Mouse (Mus musculus) urinary bladder, postnatal 4 days (tissue): Measurements from ENCODE around the gene Pola2.
A peak's percentile ranks its signal among the peaks of the same experiment; 100 is the strongest.

Experiments
- DNase-seq, 2 experiments: peaks; one replicate each; pipeline ENCODE4 v3.0.0; 2021 to 2022; ENCODE audit warnings: low spot score in 2 of 2

Gene Pola2

DNA sequence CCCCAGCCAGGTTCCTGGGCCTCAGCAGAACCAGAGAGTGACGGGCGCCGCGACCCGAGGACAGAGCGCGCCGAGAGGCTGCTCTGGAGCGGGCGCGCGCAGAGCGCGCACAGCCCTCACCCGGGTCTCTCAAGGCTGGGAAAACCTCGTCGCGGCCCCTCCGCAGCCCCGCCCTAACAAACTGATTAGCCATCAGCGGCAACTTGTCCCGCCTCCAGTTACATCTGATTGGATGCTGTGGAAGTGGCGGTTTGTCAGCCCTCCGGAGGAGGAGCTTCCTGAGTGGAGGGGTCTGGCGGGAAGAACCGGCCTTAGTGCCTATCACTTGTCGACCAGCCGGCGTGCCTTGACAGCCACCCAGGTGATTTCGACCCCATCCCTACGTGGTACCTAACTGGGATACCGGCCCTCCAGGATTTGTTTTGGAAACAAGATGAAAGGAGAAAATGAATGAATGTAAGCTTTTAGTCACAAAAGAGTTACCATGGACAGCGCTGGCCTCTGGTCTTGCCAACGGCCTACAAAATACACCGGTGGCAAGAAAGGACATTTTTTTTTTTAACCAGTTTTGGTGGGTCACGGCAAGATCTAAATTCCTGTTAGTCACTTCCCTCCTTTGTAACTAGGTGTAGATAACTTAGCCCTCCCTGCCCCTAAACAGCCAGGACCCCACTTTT is 69.9 kb downstream of the Pola2 start, which contains the start of gene Tigd3:
TSS of gene Tigd3 (minus strand) at position 148 of the 677 bp plus-strand sequence.
- peak; percentile 90 to 93 for DNase-seq

GRCm38 (mm10) chr19:5893282-5894001 is 70.6 kb downstream of the Pola2 start:
- DNase-seq = peak in 1 of 2 experiments; percentile 56

DNA sequence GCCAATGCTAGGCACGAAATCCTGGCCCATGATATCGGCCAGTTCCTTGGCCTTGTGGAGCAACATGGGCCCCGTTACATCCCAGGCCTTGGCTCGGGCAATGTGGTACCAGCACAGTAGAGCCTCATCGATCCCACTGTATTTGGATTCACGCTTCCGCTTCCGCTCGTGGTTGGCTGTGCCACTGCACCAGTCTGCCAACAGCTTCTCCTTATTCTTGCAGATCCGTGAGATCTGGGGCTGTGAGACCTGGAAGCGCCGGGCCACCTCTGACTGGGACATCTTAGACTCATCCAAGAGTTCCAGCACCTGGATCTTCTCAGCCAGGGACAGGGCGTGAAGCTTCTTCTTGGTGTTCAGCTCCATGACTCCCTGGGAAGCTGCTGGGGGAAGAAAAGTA is 71.3 kb downstream of the Pola2 start:
- peak in 1 of 2 experiments; percentile 52 for DNase-seq

GRCm38 (mm10) chr19:5892262-5892661 is 71.7 kb downstream of the Pola2 start:
- DNase-seq = peak in 1 of 2 experiments; percentile 52

- DNase-seq = no peak
Measured at GRCm38 (mm10) chr19:5891521-5892258, 72.3 kb downstream of the Pola2 start.
